Mouse (Mus musculus): ENCODE data around the gene Itga9.

- TF ChIP-seq CTCF (IDR thresholded peaks at IDR 0.05; ENCODE audit: low read depth) (no peak), EP300 (IDR thresholded peaks at IDR 0.05; ENCODE audit: low read depth) (no peak)
Observed at GRCm38 (mm10) chr9:118801176-118801909, 194.9 kb downstream of the Itga9 start.

All from liver, postnatal 0 days (tissue).